Mouse (Mus musculus) adrenal gland, adult 2 months (tissue): ENCODE data around the gene Acsm1. TPM values are rescaled to one million over a fixed set of nuclear protein-coding genes. Genes with fewer than 3 reads are reported as not detected.

ENCODE experiments used
- DNase-seq: peaks from one replicate; pipeline ENCODE4 v3.0.0; 2021
- polyA plus RNA-seq: library from polyadenylated mRNA; depleted of rRNA; stranded (reverse); fragments of >200 nt; gene quantifications from 2 replicates; pipeline ENCODE4 v1.2.3, GENCODE M21; 2012; rRNA removed
- total RNA-seq, 2 experiments: library from RNA; stranded (reverse); gene quantifications; 2 replicates each; pipeline ENCODE4 v1.2.3; 2021

The Acsm1 gene
- total and polyA plus RNA-seq, 3 experiments = 0.15 to 0.98 (median 0.31) TPM

- peak; percentile 16 for DNase-seq
Observed at GRCm38 (mm10) chr7:119670925-119671324, 64.1 kb downstream of the Acsm1 start.

- DNase-seq = peak; percentile 24
Observed at GRCm38 (mm10) chr7:119673465-119673864, 66.6 kb downstream of the Acsm1 start.

- DNase-seq = no peak
Observed at GRCm38 (mm10) chr7:119680107-119680506, 73.3 kb downstream of the Acsm1 start.

- no peak for DNase-seq
Observed at GRCm38 (mm10) chr7:119682699-119683098, 75.9 kb downstream of the Acsm1 start.

- no peak for DNase-seq
Observed at GRCm38 (mm10) chr7:119689726-119690125, 82.9 kb downstream of the Acsm1 start, which contains the start of gene Acsm4. Gene Acsm4 (plus strand): TSS chr7:119690026.

GRCm38 (mm10) chr7:119692302-119692701 lies 85.5 kb downstream of the Acsm1 start:
- no peak for DNase-seq

- DNase-seq = peak; percentile 8
Observed at GRCm38 (mm10) chr7:119694926-119695325, 88.1 kb downstream of the Acsm1 start.

Other genes starting within 250 kb of the Acsm1 start
- gene Gp2, start 147.7 kb upstream of the Acsm1 start, total RNA-seq = not detected
- not detected in 2 replicates for gene Gp2, start 147.7 kb upstream of the Acsm1 start, polyA plus RNA-seq
- not detected for gene Umod, start 127.7 kb upstream of the Acsm1 start, total RNA-seq
- gene Umod, start 127.7 kb upstream of the Acsm1 start, polyA plus RNA-seq = not detected in 2 replicates
- 1 to 10 TPM; 2.9 to 4.4 TPM for gene Acsm5, start 87.6 kb upstream of the Acsm1 start, total RNA-seq
- gene Acsm5, start 87.6 kb upstream of the Acsm1 start, polyA plus RNA-seq = 0.82 and 1.2 TPM in 2 replicates
- gene Pdilt, start 83.5 kb upstream of the Acsm1 start, total RNA-seq = not detected
- not detected in 2 replicates for gene Pdilt, start 83.5 kb upstream of the Acsm1 start, polyA plus RNA-seq
- under 1 TPM in 1 of 2 experiments, not detected in 1; 0.48 TPM for gene Acsm2, start 52.7 kb upstream of the Acsm1 start, total RNA-seq
- gene Acsm2, start 52.7 kb upstream of the Acsm1 start, polyA plus RNA-seq = not detected in 2 replicates
- gene Acsm4, start 83.0 kb downstream of the Acsm1 start, total RNA-seq = not detected
- not detected in 2 replicates for gene Acsm4, start 83.0 kb downstream of the Acsm1 start, polyA plus RNA-seq
- 10 to 100 TPM; 25.8 to 34.1 TPM for gene Thumpd1, start 113.8 kb downstream of the Acsm1 start, total RNA-seq
- gene Thumpd1, start 113.8 kb downstream of the Acsm1 start, polyA plus RNA-seq = 9.8 and 14.0 TPM in 2 replicates
- 10 to 100 TPM; 48.2 to 53.9 TPM for gene Acsm3, start 153.9 kb downstream of the Acsm1 start, total RNA-seq
- gene Acsm3, start 153.9 kb downstream of the Acsm1 start, polyA plus RNA-seq = 2.7 and 4.1 TPM in 2 replicates
- 1 to 10 TPM; 5.9 to 6.5 TPM for gene Rexo5, start 187.0 kb downstream of the Acsm1 start, total RNA-seq
- gene Rexo5, start 187.0 kb downstream of the Acsm1 start, polyA plus RNA-seq = 0.49 and 1.5 TPM in 2 replicates
- 1 to 10 TPM; 5.2 to 6.1 TPM for gene Eri2, start 187.0 kb downstream of the Acsm1 start, total RNA-seq
- 0.25 and 0.30 TPM in 2 replicates for gene Eri2, start 187.0 kb downstream of the Acsm1 start, polyA plus RNA-seq